Mouse (Mus musculus) MEL (cell line): Measurements from ENCODE around the gene Dot1l. TPM values are rescaled to one million over a fixed set of nuclear protein-coding genes. Genes with fewer than 3 reads are reported as not detected.

Source experiments
- DNase-seq: peaks from one replicate; pipeline ENCODE4 v3.0.0; 2011; ENCODE audit warnings: low read depth, low spot score
- H3K27ac ChIP-seq: 2 replicates; pipeline ENCODE4 v1.5.1; 2012; ENCODE audit warnings: low read depth, mild to moderate bottlenecking, control low read depth, low read length, moderate library complexity; ENCODE audit not compliant: control insufficient read depth
- H3K27me3 ChIP-seq, 2 experiments: fragments of 150-350 bp in 1 of 2; sonication (generic) in 1 of 2; 2 replicates each; pipeline ENCODE4 v1.6.1; 2012; ENCODE audit warnings: low read length in 2 of 2, mild to moderate bottlenecking in 2 of 2, improper control_type of control experiment in 1 of 2, moderate library complexity in 1 of 2; ENCODE audit not compliant: insufficient read depth in 2 of 2, control insufficient read depth in 1 of 2
- H3K36me3 ChIP-seq, 2 experiments: 2 replicates each; pipeline ENCODE4 v1.6.1; 2012 to 2014; ENCODE audit warnings: low read length in 2 of 2, improper control_type of control experiment in 1 of 2, inconsistent platforms in 1 of 2, mild to moderate bottlenecking in 1 of 2; ENCODE audit not compliant: insufficient read depth in 2 of 2, control insufficient read depth in 1 of 2
- H3K4me1 ChIP-seq, 2 experiments: fragments of 150-350 bp in 1 of 2; sonication (generic) in 1 of 2; 2 replicates each; pipeline ENCODE4 v1.6.1; 2012; ENCODE audit warnings: low read length in 2 of 2, improper control_type of control experiment in 1 of 2, mild to moderate bottlenecking in 1 of 2; ENCODE audit not compliant: insufficient read depth in 2 of 2, control insufficient read depth in 1 of 2
- H3K4me3 ChIP-seq, 2 experiments: fragments of 150-350 bp in 1 of 2; sonication (generic) in 1 of 2; 2 replicates each; pipeline ENCODE4 v1.5.1; 2012; ENCODE audit warnings: low read depth in 2 of 2, low read length in 2 of 2, mild to moderate bottlenecking in 2 of 2, moderate library complexity in 2 of 2, control low read depth in 1 of 2, improper control_type of control experiment in 1 of 2; ENCODE audit not compliant: control insufficient read depth in 1 of 2, insufficient read depth in 1 of 2
- H3K79me2 ChIP-seq: 2 replicates; pipeline ENCODE4 v1.6.1; 2012; ENCODE audit warnings: mild to moderate bottlenecking, low read length, moderate library complexity; ENCODE audit not compliant: control insufficient read depth, poor library complexity, insufficient read depth
- H3K9ac ChIP-seq: 2 replicates; pipeline ENCODE4 v1.6.1; 2012; ENCODE audit warnings: low read depth, mild to moderate bottlenecking, control low read depth, low read length, moderate library complexity; ENCODE audit not compliant: control insufficient read depth, poor library complexity, severe bottlenecking
- H3K9me3 ChIP-seq: fragments of 150-350 bp; sonication (generic); replicated peaks from 2 replicates; pipeline ENCODE4 v1.6.1; 2012; ENCODE audit warnings: mild to moderate bottlenecking, low read length, improper control_type of control experiment, moderate library complexity; ENCODE audit not compliant: insufficient read depth
- BHLHE40 ChIP-seq: IDR thresholded peaks from 2 replicates; pipeline ENCODE4 v1.6.1; 2012; ENCODE audit warnings: low read depth, mild to moderate bottlenecking, inconsistent platforms, low read length, improper control_type of control experiment, borderline replicate concordance
- CHD1 ChIP-seq: IDR thresholded peaks from 2 replicates; pipeline ENCODE4 v1.6.1; 2012; ENCODE audit warnings: low read depth, mild to moderate bottlenecking, inconsistent platforms, low read length, improper control_type of control experiment
- CTCF ChIP-seq, 3 experiments: IDR thresholded peaks in 2 of 3; conservative IDR thresholded peaks in 1 of 3; 2 replicates each; pipeline ENCODE4 v1.5.1; 2011 to 2012; ENCODE audit warnings: low read length in 3 of 3, low read depth in 2 of 3, mild to moderate bottlenecking in 2 of 3, improper control_type of control experiment in 1 of 3, inconsistent platforms in 1 of 3, mixed read lengths in 1 of 3, moderate library complexity in 1 of 3; ENCODE audit not compliant: control insufficient read depth in 1 of 3, insufficient read depth in 1 of 3, poor library complexity in 1 of 3, severe bottlenecking in 1 of 3
- MAFK ChIP-seq: IDR thresholded peaks from 2 replicates; pipeline ENCODE4 v1.6.1; 2011; ENCODE audit warnings: low read depth, mild to moderate bottlenecking, low read length, improper control_type of control experiment, borderline replicate concordance
- MAX ChIP-seq: IDR thresholded peaks from 2 replicates; pipeline ENCODE4 v1.6.1; 2011; ENCODE audit warnings: low read length, improper control_type of control experiment
- MAZ ChIP-seq: IDR thresholded peaks from 2 replicates; pipeline ENCODE4 v1.6.1; 2012; ENCODE audit warnings: low read depth, mild to moderate bottlenecking, inconsistent platforms, low read length, improper control_type of control experiment
- MYB ChIP-seq: IDR thresholded peaks from 2 replicates; pipeline ENCODE4 v1.6.1; 2011; ENCODE audit warnings: mild to moderate bottlenecking, low read depth, low read length, improper control_type of control experiment
- NRF1 ChIP-seq: IDR thresholded peaks from 2 replicates; pipeline ENCODE4 v1.6.1; 2014; ENCODE audit warnings: low read depth, mild to moderate bottlenecking, inconsistent platforms, low read length, improper control_type of control experiment, moderate library complexity; ENCODE audit not compliant: poor library complexity, insufficient read depth, severe bottlenecking
- POLR2AphosphoS2 ChIP-seq: IDR thresholded peaks from 2 replicates; pipeline ENCODE4 v1.6.1; 2011; ENCODE audit warnings: low read length, improper control_type of control experiment
- TCF12 ChIP-seq: IDR thresholded peaks from 2 replicates; pipeline ENCODE4 v1.6.1; 2014; ENCODE audit warnings: low read depth, mild to moderate bottlenecking, inconsistent platforms, low read length, improper control_type of control experiment, moderate library complexity
- USF2 ChIP-seq, 2 experiments: IDR thresholded peaks; 2 replicates each; pipeline ENCODE4 v1.6.1; 2011 to 2012; ENCODE audit warnings: improper control_type of control experiment in 2 of 2, low read length in 2 of 2, borderline replicate concordance in 1 of 2, inconsistent platforms in 1 of 2, low read depth in 1 of 2, mild to moderate bottlenecking in 1 of 2; ENCODE audit not compliant: insufficient read depth in 1 of 2
- ZC3H11A ChIP-seq: IDR thresholded peaks from 2 replicates; pipeline ENCODE4 v1.6.1; 2012; ENCODE audit warnings: low read depth, mild to moderate bottlenecking, inconsistent platforms, low read length, improper control_type of control experiment
- ZKSCAN1 ChIP-seq: IDR thresholded peaks from 2 replicates; pipeline ENCODE4 v1.6.1; 2012; ENCODE audit warnings: low read depth, mild to moderate bottlenecking, inconsistent platforms, low read length, improper control_type of control experiment, moderate library complexity
- ZNF384 ChIP-seq: IDR thresholded peaks from 2 replicates; pipeline ENCODE4 v1.6.1; 2012; ENCODE audit warnings: low read depth, mild to moderate bottlenecking, inconsistent platforms, low read length, improper control_type of control experiment
- polyA plus RNA-seq, 2 experiments: library from polyadenylated mRNA; stranded (reverse) in 1 of 2; unstranded in 1 of 2; fragments of >175 nt in 1 of 2; fragments of >200 nt in 1 of 2; gene quantifications; 2 replicates each; pipeline versions ENCODE4 v1.2.1 to v1.2.4; 2012; ENCODE audit warnings: low replicate concordance in 2 of 2, low read depth in 1 of 2; ENCODE audit not compliant: insufficient read length in 2 of 2, insufficient read depth in 1 of 2, missing spikeins in 1 of 2
- total RNA-seq: library from RNA; depleted of rRNA; stranded (reverse); fragments of 300-350 nt; gene quantifications from 2 replicates; pipeline ENCODE4 v1.2.3, GENCODE M21; 2012; rRNA removed

Gene Dot1l
- total and polyA plus RNA-seq, 3 experiments, result 15.0 to 70.6 TPM; not detected in 1

- DNase-seq, result no peak
- no peak within 1 kb of the TSS for H3K4me3 ChIP-seq
- H3K9me3 ChIP-seq, result no peaks in the 10 kb centered on the region
- H3K4me1 ChIP-seq, result peaks cover 0 to 7% of the 10 kb centered on the region in 2 experiments; a peak in 2 of 4 replicates
- TF ChIP-seq ZKSCAN1, result no peak
- TF ChIP-seq NRF1, result no peak
- TF ChIP-seq ZC3H11A, result no peak
- no peak for TF ChIP-seq CHD1
- TF ChIP-seq BHLHE40, result no peak
- no peak for TF ChIP-seq CTCF (IDR thresholded peaks at IDR 0.05 in 2 of 3, conservative IDR thresholded peaks at IDR 0.05 in 1 of 3; ENCODE audit: control insufficient read depth in 1 of 3, insufficient read depth in 1 of 3, low read depth in 2 of 3, low read length in 3 of 3, poor library complexity in 1 of 3, severe bottlenecking in 1 of 3)
- TF ChIP-seq POLR2AphosphoS2, result no peak
- no peak for TF ChIP-seq TCF12
- no peak for TF ChIP-seq USF2 (IDR thresholded peaks at IDR 0.05; ENCODE audit: borderline replicate concordance in 1 of 2, insufficient read depth in 1 of 2, low read depth in 1 of 2, low read length in 2 of 2)
- TF ChIP-seq ZNF384, result no peak
- TF ChIP-seq MAFK, result no peak
- no peak for TF ChIP-seq MAZ
- TF ChIP-seq MAX, result no peak
- TF ChIP-seq MYB, result no peak
- H3K27ac ChIP-seq, result no peak within 1 kb of the TSS
- H3K36me3 ChIP-seq, result no peaks in the 10 kb centered on the region
- H3K27me3 ChIP-seq, result no peaks in the 10 kb centered on the region
- H3K9ac ChIP-seq, result no peak within 1 kb of the TSS
- H3K79me2 ChIP-seq, result no peaks in the 10 kb centered on the region
Measured at GRCm38 (mm10) chr10:80843931-80844547, 89.0 kb downstream of the Dot1l start, which contains the start of gene Lingo3. TSS of gene Lingo3 (minus strand) at chr10:80844039.

Other genes with a start within 250 kb of the Dot1l start
- gene Atp8b3, start 216.1 kb upstream of the Dot1l start, total RNA-seq, result 0.03 TPM in 1 of 2 replicates, not detected in the other
- under 1 TPM in 1 of 2 experiments, not detected in 1; 0.13 TPM for gene Atp8b3, start 216.1 kb upstream of the Dot1l start, polyA plus RNA-seq
- 14.3 and 14.7 TPM in 2 replicates for gene Rexo1, start 193.6 kb upstream of the Dot1l start, total RNA-seq
- gene Rexo1, start 193.6 kb upstream of the Dot1l start, polyA plus RNA-seq, result 10 to 100 TPM in 1 of 2 experiments, not detected in 1; 54.6 TPM
- gene Klf16, start 177.9 kb upstream of the Dot1l start, total RNA-seq, result 30.0 and 37.1 TPM in 2 replicates
- gene Klf16, start 177.9 kb upstream of the Dot1l start, polyA plus RNA-seq, result 10 to 100 TPM in 1 of 2 experiments, not detected in 1; 51.1 TPM
- gene Abhd17a, start 164.9 kb upstream of the Dot1l start, total RNA-seq, result 89.6 and 98.5 TPM in 2 replicates
- gene Abhd17a, start 164.9 kb upstream of the Dot1l start, polyA plus RNA-seq, result 100 to 1,000 TPM in 1 of 2 experiments, 10 to 100 TPM in 1; 96.2 to 136 TPM
- 34.2 and 36.5 TPM in 2 replicates for gene Scamp4, start 152.3 kb upstream of the Dot1l start, total RNA-seq
- gene Scamp4, start 152.3 kb upstream of the Dot1l start, polyA plus RNA-seq, result 100 to 1,000 TPM in 1 of 2 experiments, not detected in 1; 140 TPM
- gene Adat3, start 152.3 kb upstream of the Dot1l start, total RNA-seq, result 7.2 and 7.7 TPM in 2 replicates
- gene Adat3, start 152.3 kb upstream of the Dot1l start, polyA plus RNA-seq, result 1 to 10 TPM in 1 of 2 experiments, not detected in 1; 7.4 TPM
- gene Gm49322, start 149.2 kb upstream of the Dot1l start, total RNA-seq, result 1.4 and 1.8 TPM in 2 replicates
- gene Gm49322, start 149.2 kb upstream of the Dot1l start, polyA plus RNA-seq, result 1 to 10 TPM in 1 of 2 experiments, not detected in 1; 2.1 TPM
- 125 and 132 TPM in 2 replicates for gene Csnk1g2, start 132.4 kb upstream of the Dot1l start, total RNA-seq
- gene Csnk1g2, start 132.4 kb upstream of the Dot1l start, polyA plus RNA-seq, result 100 to 1,000 TPM in 1 of 2 experiments, not detected in 1; 231 TPM
- 35.4 and 43.1 TPM in 2 replicates for gene Btbd2, start 98.1 kb upstream of the Dot1l start, total RNA-seq
- 10 to 100 TPM in 1 of 2 experiments, not detected in 1; 81.8 TPM for gene Btbd2, start 98.1 kb upstream of the Dot1l start, polyA plus RNA-seq
- 68.6 and 87.1 TPM in 2 replicates for gene Mknk2, start 77.1 kb upstream of the Dot1l start, total RNA-seq
- 100 to 1,000 TPM in 1 of 2 experiments, 10 to 100 TPM in 1; 47.4 to 184 TPM for gene Mknk2, start 77.1 kb upstream of the Dot1l start, polyA plus RNA-seq
- gene Mob3a, start 53.2 kb upstream of the Dot1l start, total RNA-seq, result 38.3 and 38.7 TPM in 2 replicates
- 10 to 100 TPM in 1 of 2 experiments, not detected in 1; 63.4 TPM for gene Mob3a, start 53.2 kb upstream of the Dot1l start, polyA plus RNA-seq
- gene Izumo4, start 53.0 kb upstream of the Dot1l start, total RNA-seq, result 1.0 and 1.5 TPM in 2 replicates
- gene Izumo4, start 53.0 kb upstream of the Dot1l start, polyA plus RNA-seq, result 1 to 10 TPM in 1 of 2 experiments, not detected in 1; 3.8 TPM
- gene Ap3d1, start 12.9 kb upstream of the Dot1l start, total RNA-seq, result 29.6 and 32.7 TPM in 2 replicates
- 100 to 1,000 TPM in 1 of 2 experiments, 10 to 100 TPM in 1; 54.5 to 260 TPM for gene Ap3d1, start 12.9 kb upstream of the Dot1l start, polyA plus RNA-seq
- 50.4 and 52.0 TPM in 2 replicates for gene Sf3a2, start 43.0 kb downstream of the Dot1l start, total RNA-seq
- 100 to 1,000 TPM in 1 of 2 experiments, not detected in 1; 210 TPM for gene Sf3a2, start 43.0 kb downstream of the Dot1l start, polyA plus RNA-seq
- gene Plekhj1, start 43.4 kb downstream of the Dot1l start, total RNA-seq, result 79.8 and 86.9 TPM in 2 replicates
- 100 to 1,000 TPM in 1 of 2 experiments, not detected in 1; 217 TPM for gene Plekhj1, start 43.4 kb downstream of the Dot1l start, polyA plus RNA-seq
- 0.42 and 0.59 TPM in 2 replicates for gene Amh, start 50.0 kb downstream of the Dot1l start, total RNA-seq
- gene Amh, start 50.0 kb downstream of the Dot1l start, polyA plus RNA-seq, result 1 to 10 TPM in 1 of 2 experiments, not detected in 1; 1.1 TPM
- not detected in 2 replicates for gene Jsrp1, start 58.3 kb downstream of the Dot1l start, total RNA-seq
- under 1 TPM in 1 of 2 experiments, not detected in 1; 0.39 TPM for gene Jsrp1, start 58.3 kb downstream of the Dot1l start, polyA plus RNA-seq
- 983 and 1,061 TPM in 2 replicates for gene Oaz1, start 71.5 kb downstream of the Dot1l start, total RNA-seq
- gene Oaz1, start 71.5 kb downstream of the Dot1l start, polyA plus RNA-seq, result 1,000 to 10,000 TPM in 1 of 2 experiments, not detected in 1; 1,528 TPM
- not detected in 2 replicates for gene Lingo3, start 88.8 kb downstream of the Dot1l start, total RNA-seq
- not detected for gene Lingo3, start 88.8 kb downstream of the Dot1l start, polyA plus RNA-seq
- gene Lsm7, start 100.0 kb downstream of the Dot1l start, total RNA-seq, result 616 and 637 TPM in 2 replicates
- 100 to 1,000 TPM in 1 of 2 experiments, not detected in 1; 246 TPM for gene Lsm7, start 100.0 kb downstream of the Dot1l start, polyA plus RNA-seq
- 38.6 and 52.0 TPM in 2 replicates for gene Sppl2b, start 100.1 kb downstream of the Dot1l start, total RNA-seq
- 10 to 100 TPM in 1 of 2 experiments, not detected in 1; 65.9 TPM for gene Sppl2b, start 100.1 kb downstream of the Dot1l start, polyA plus RNA-seq
- gene Tmprss9, start 116.6 kb downstream of the Dot1l start, total RNA-seq, result 0.07 and 0.15 TPM in 2 replicates
- under 1 TPM in 1 of 2 experiments, not detected in 1; 0.25 TPM for gene Tmprss9, start 116.6 kb downstream of the Dot1l start, polyA plus RNA-seq
- 349 and 366 TPM in 2 replicates for gene Timm13, start 145.8 kb downstream of the Dot1l start, total RNA-seq
- gene Timm13, start 145.8 kb downstream of the Dot1l start, polyA plus RNA-seq, result 100 to 1,000 TPM; 329 to 645 TPM
- gene Lmnb2, start 163.0 kb downstream of the Dot1l start, total RNA-seq, result 28.4 and 32.8 TPM in 2 replicates
- gene Lmnb2, start 163.0 kb downstream of the Dot1l start, polyA plus RNA-seq, result 10 to 100 TPM in 1 of 2 experiments, not detected in 1; 29.9 TPM
- 13.3 and 13.4 TPM in 2 replicates for gene Gadd45b, start 174.9 kb downstream of the Dot1l start, total RNA-seq
- gene Gadd45b, start 174.9 kb downstream of the Dot1l start, polyA plus RNA-seq, result 10 to 100 TPM in 1 of 2 experiments, not detected in 1; 10.1 TPM